Mouse (Mus musculus): Measurements from ENCODE around the gene Gp9. TPM values are rescaled to one million over a fixed set of nuclear protein-coding genes. Genes with fewer than 3 reads are reported as not detected.
"Not testable (repeated sequence)": the region's sequence is repeated elsewhere in the genome, so short reads cannot be mapped to it uniquely, and the experiment has no call there.

Gene Gp9
- polyA plus RNA-seq, 2 experiments from 2014 or later, result not detected

DNA sequence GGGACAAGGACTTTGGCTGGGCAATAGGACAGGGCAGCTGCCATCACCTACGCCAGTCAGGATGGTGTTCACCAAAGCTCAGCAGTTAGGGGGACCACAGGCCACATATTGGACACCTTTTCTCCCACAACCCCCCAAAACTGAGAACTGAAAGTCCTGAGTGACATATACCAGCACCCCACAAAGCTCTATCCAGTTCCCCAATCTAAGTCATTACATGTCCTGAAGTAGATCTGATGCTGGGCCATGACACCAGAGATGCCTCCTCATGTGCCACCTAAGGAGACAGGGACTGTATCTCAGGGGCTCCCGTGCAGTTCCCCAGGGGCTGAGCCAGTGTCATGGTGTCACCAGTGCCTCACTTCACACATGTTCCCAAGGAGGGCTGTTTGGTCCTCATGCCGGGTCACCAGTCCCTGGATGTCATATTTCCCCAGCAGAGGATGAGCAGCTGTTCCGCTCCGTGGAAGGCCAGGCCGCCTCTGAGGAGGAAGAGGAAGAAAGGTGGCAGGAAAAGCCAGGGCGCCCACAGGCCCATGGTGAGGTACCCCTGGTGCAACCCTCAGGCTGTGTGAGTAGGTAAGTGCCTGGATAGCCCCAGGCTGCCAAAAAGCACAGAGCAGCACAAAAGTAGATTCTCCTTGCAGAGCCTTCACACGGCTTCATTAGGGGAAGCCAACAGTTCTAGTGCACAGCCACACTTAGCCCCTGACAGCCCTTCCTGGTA, 27.5 kb upstream of the Gp9 start:
- ATAC-seq, result no peak

DNA sequence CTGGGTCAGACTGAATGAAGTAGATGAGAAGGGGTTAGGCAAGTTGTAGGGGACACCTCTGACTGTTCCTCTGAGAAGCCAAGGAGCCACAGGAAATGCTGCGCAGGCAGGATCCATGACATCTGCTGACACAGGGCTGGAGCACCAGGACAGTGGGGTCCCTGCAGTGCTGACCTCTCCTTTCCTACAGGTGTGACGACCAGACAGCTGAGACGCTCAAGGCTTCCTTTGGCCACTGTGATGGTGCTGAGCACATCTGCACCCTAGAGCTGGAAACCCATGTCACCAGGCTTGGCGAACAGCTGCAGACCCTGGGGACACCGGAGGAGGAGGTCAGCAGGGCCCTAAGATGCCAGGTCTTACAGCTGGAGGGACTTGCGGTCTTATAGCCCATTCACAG, 26.3 kb upstream of the Gp9 start:
- no peak for ATAC-seq

DNA sequence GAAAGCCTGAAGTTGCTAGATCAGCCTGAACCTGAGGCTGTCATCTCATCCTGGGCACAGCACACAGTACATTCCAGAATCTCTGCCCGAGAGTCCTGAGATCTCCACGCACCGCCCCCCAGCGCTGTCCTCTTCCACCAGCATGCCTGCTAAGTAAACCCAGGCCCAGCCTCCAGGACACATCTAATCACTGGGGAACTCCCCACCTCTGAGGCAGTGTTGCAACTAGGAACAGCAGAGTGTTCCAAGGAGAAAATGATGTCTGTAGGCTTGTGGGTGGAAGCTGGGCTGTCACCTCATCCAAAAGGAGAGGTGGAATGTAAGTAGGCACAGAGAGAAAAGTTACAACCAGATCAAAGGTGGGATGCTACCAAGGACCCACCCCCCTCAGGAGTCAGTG, 22.7 kb upstream of the Gp9 start:
- no peak for ATAC-seq

DNA sequence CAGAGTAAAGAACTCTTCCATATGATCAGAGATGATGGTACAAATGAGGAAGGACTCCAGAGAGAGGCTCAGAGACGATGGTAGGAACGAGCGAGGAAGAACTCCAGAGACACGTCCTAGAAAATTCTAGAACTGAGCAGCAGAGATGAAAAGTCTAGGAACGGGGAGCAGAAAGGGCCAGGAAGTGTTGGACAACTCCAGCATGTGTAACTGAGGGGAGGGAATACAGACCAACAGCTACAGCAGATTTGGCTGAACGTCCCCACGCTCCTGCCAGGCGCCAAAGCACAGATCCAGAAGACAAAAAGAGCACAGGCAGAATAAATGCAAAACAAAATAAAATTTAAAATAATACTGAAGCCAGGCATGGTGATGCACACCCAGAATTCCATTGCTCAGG, 21.0 kb upstream of the Gp9 start:
- ATAC-seq, result no peak

DNA sequence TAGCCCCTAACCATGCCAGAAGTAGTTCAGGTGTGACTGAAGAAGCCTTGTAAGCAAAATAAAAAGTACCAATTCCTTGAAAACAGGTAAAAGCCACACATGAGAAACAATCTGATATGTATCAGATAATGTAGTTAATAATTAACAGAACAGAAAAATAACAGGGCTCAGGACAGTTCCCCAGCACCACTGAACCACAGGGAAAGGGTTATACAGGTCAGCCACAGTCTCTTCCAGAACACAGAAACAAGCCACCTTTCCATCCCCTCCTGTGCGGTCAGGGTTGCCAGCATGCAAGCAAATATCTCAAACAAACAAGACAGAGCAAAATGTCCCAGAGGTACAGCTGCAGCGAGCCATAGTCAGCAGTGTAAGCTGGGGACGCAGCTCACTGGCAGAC, 18.5 kb upstream of the Gp9 start:
- no peak for ATAC-seq

DNA sequence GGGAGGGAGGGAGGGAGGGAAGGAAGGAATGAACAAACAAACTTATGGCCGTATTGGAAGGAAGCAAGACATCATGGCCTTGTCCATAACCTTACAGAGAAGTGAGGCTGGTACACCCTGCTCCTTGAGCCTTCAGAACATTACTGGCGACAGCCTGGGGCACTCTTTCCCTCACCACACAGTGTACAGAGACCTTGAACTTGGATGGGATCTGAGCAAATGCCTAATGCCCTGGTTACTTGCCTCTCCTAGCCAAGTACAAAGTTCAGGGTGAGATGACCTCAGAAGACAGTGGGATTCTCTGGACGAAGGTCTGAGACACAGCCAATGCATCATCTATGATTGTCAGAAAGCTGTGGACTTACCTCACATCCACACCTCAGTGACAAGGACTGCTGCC, 18.0 kb upstream of the Gp9 start:
- ATAC-seq, result no peak

DNA sequence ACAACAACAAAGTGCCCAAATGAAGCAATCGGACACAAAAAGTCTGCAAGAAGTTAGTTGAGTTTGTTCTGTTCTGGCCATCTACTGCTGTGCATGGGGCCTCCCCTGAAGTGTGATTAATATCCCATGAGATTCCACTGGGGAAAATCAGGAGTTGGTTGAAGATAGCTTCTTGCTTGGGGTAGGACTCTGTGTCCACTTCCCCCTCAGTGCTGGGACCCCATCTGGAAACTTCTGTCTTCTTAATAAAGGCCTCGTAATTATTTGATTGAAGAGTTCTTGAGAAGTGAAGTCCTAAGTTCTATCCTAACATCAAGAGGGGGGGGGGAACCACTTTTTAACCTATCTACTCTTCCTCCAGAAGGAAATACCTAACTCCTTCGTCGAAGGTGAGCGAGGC, 15.7 kb upstream of the Gp9 start:
- ATAC-seq, result no peak

DNA sequence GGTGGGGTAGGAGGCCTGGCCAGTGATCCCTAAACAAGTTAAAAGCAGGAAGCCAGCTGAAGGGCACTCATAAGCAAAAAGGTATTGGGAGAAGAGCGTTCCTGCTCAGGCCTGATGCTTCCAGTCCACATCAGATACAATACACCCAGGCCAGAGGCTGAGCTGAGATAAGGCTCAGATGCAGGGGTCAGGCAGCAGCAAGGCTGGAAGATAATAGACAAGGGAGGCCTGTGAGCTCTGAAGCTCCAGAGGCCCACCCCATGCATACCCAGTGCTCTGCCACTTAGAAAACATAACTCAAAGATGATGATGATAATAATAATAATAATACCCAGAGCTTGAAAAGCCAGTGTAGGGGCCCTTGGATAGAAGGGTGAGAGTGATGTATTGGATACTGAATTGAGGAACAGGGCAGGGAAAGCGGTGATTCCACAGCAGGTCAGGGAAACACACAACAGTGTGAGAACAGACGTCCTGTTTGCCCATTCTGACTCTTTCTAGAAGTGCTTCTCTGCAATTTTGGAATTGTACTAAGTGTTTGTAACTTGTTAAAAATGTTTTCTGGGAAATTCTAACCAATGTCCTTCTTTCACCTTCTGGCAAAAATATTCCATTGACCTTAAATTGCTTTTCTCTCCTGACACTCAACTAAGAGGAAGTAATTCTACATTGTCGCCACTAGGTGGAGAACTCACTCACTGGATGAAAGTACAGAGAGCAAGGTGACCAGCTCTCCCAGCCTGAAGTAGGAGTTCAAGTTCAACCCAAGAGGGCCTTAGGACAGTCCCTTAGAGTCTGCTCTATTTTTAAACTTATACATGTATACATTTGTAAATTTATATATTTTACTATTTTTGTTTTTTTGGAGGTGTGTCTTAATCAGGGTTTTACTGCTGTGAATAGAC, 14.2 kb upstream of the Gp9 start:
- no peak for ATAC-seq

DNA sequence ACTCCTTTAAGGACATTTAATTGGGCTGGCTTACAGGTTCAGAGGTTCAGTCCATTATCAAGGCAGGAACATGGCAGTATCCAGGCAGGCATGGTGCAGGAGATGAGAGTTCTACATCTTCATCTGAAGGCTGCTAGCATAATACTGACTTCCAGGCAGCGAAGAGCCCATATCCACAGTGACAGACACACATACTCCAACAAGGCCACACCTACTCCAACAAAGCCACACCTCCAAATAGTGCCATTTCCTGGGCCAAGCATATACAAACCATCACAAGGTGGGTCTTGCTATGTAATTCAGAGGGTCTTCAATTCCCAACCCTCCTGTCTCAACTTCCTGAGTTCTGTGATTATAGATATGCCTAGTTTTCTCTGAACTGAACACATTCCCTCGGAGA, 13.6 kb upstream of the Gp9 start:
- not testable (repeated sequence) for ATAC-seq

DNA sequence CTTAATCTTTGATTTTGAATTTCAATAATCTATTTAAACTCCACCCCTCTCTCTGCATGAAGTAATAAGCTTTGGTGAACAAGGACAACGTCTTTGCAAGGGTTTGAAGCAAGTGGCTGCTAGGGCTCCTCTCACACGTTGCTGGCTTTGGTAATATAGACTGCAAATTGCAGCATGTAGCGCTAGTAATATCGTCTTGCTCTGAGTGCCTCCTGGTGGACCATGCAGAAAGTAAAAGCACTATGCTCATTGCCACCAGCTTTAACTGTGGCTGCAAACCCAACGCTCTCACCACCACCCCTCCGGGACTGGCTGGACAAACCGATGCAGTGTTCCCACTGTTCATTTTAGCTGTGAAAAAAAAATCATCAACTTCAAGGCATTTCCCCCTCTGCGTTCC, 7.2 kb upstream of the Gp9 start:
- no peak for ATAC-seq

DNA sequence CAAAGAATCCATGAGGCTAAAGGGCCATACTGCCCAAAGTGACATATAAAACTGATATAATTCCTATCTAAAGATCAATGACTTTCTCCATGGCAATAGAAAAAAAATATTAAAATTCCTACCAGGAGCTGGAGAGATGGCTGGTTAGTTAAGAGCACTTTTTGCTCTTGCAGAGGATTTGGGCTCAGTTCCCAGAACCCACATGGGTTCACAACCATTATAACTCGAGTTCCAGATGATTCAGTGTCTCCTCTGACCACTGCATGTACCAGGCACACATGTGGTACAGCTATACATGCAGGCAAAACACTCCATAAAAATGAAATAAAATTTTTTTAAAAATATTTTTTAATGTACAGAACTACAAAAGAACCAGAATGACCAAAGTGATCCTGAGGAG, 3.4 kb upstream of the Gp9 start:
- ATAC-seq, result no peak

DNA sequence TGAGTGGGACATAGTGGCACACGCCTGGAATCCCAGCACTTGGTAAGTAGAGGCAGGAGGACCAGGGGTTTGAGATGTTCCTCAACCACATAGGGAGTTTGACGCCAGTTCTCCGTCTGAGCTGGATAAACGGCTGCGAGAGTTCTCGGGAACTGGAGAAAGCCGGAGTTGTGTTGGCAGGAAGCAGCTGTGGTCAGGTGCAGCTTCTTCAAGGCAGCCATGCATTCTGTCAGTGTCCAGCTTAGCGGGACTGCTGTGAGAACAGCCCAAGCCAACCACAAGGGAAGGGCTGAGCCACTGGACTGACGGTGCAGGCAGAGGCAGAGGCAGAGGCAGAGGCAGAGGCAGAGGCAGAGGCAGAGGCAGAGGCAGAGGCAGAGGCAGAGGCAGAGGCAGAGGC, 3.0 kb upstream of the Gp9 start:
- ATAC-seq, result no peak

DNA sequence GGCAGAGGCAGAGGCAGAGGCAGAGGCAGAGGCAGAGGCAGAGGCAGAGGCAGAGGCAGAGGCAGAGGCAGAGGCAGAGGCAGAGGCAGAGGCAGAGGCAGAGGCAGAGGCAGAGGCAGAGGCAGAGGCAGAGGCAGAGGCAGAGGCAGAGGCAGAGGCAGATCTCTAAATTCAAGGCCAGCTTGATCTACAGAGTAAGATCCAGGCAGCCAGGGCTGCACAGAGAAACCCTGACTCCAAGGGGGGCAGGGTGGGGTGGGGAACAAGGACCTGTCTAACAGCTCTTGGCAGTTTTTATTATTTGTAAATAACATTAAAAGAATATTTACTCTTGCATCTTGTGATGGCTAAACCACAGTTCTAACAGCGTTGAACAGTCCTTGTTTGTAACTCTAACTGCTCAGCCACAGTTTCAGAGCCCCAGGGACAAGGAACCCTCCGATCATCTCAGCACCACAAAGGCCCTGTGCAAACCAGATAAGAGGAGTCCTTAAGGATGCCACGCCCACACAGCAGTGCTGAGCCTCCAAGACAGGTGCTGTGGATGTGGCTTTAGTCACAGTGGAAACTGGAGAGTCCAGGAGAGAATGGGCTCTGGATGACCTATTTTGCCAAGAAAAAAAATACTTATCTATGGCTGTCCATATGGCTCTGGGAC, 2.2 kb upstream of the Gp9 start:
- ATAC-seq, result no peak

DNA sequence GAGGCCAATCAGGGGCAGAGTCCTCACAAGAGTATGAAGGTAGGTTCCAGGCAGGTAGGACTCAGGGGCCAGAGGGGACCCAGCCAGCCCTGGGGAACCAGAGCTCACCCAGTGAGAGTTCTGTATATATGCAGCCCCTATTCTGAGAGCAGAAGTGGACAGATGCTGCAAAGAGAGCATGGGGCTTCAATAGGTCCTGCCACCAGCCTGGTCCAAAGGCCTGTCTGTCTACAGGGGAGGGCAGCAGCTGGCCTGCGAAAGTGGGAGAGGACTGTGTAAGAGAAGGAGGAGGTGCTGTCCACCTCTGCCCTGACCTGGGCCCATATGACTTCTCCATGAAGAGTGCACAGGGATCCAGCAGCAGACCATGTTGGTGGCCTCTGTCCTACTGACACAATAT, 1.2 kb upstream of the Gp9 start:
- no peak for ATAC-seq

DNA sequence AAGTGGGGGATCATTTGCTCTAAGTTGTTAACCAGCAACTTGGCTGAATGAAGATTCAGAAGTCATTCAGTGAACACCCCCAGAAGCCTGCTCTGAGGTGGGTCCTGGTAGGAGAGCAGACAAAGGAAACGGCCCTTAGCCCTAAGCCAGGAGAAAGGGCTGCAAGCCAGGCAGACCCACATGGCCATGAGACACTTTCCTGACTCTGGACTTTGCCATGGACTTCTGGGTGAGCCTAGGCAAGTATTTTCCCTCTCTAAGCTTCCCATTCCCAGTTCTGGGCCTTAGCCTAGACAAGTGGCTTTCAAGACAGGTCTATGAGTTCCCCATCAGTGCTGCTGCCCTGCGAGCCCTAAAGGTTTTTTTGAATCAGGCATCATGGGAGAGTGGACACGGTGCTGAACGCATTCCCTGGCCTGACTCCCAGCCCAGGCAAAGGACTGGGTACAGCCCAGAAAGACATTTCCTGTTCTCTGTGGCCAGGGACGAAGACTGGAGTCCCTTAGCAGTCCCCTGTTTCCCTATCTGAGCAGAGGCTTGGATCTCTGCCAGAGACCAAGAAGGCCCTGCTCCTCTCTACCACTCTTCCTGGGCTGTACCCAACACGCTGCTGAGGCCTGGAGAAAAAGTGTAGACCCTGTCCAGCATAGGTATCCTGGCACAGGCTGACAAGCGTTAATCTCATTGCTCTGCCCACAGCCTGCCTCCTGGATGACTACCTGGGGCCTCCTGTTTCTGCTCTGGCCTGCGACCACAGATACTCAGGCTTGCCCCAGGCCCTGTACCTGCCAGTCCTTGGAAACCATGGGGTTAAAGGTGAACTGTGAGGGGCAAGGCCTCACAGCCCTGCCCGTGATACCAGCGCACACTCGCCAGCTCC, 662 bp downstream of the Gp9 start:
- no peak for ATAC-seq

DNA sequence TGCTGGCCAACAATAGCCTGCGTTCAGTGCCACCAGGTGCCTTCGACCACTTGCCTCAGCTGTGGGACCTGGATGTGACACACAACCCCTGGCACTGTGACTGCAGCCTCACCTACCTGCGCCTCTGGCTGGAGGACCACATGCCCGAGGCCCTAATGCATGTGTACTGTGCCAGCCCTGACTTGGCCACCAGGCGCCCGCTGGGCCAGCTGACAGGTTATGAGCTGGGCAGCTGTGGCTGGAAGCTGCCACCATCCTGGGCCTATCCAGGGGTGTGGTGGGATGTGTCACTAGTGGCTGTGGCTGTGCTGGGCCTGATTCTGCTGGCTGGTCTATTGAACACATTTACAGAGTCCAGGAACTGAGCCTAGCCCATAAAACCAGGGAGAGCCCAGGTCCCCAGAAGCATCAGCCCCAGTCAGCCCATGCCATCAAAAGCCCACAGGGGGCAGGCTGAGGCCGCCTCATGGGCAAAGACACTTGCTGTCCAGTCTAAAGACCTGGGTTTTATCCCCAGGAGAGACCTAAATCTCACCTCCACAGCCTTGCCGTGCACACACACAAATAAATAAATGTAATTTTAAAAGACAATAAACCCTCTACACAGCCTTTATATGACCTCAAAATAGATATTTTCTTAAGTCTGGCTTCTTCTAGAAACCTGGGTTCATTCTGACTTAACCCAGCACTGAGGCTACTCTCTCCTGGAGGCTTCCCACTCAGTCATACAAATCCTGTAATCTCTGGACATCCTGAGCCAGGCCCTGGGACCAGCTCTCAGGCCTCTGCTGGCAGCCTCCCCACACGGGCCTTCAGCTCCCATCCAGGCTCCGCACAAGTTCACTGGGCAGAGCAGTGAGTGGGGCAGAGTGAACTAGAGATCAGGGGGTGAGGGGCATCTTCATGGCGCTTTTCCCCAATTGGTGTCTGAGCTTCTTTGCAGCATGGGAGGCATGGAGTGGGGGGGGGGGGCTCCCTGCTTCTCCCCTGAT, 1.6 kb downstream of the Gp9 start:
- ATAC-seq, result no peak

DNA sequence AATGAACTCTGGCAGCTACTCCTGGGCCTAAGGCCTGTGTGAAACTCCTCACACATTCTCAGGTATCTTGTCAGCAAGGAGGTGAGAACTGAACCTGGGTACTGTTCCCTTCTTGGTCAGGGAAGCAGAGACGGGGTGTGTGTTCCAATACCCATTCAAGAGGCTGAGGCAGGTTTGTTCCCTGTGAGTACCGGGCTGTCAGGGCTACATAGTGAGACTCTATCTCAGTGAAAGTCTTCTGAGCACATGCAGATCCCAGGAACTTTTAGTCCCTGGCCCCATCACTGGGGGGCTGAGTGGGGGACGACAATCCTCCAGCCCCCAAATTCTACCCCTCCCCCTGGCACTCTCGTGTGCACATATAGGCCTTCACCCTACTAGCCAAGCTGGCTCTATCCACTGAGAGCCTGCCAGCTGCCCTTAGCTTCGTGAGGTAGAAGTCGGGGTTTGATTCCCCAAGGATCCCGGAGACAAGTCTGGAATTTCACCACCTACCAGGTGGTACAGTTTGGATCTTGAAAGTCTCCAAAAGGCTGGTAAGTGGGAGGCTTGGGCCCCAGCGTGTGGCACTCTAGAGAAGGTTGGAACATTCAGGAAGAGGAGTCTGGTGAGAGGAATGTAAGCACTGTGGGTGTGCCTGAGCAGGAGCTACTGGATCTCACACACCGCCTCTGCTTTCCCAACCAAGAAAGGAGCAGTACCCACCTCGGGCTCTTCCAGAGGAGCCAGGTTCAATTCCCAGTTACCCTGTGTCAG, 2.9 kb downstream of the Gp9 start:
- ATAC-seq, result no peak

DNA sequence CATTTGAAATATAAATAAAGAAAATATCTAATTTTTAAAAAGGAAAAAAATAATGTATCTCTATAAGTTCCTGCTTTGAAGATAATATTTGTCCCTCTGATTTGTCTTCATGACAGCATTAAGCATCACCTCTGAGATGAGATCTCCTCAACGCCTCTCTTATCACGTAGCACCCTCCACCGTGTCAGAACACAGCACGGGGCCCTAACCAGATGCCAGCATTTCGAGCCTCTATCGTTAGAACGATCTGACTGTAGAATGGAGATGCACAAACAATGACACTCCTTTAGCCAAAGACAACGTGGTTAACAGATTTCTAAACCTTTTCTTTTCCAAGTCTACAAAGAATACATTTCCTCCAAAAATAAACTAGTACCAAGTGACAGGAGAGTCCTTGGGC, 6.2 kb downstream of the Gp9 start:
- ATAC-seq, result no peak

DNA sequence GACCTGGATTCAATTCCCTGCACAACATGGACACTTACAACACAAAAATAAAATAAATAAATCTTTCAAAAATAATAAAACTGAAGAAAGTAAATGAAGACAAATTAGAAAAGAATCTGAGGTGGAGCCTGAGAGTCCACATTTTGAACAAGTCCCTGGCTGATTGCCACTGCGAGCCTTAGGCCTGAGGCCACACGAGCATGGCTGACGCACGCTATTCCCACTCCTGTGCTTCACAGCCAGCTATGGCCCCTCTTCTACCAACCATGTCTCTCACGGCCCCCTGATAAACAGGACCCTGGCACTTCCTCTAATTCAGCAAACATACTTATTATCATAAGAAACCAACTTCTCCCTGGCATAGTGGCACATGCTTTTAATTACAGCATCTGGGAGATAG, 8.7 kb downstream of the Gp9 start:
- no peak for ATAC-seq

DNA sequence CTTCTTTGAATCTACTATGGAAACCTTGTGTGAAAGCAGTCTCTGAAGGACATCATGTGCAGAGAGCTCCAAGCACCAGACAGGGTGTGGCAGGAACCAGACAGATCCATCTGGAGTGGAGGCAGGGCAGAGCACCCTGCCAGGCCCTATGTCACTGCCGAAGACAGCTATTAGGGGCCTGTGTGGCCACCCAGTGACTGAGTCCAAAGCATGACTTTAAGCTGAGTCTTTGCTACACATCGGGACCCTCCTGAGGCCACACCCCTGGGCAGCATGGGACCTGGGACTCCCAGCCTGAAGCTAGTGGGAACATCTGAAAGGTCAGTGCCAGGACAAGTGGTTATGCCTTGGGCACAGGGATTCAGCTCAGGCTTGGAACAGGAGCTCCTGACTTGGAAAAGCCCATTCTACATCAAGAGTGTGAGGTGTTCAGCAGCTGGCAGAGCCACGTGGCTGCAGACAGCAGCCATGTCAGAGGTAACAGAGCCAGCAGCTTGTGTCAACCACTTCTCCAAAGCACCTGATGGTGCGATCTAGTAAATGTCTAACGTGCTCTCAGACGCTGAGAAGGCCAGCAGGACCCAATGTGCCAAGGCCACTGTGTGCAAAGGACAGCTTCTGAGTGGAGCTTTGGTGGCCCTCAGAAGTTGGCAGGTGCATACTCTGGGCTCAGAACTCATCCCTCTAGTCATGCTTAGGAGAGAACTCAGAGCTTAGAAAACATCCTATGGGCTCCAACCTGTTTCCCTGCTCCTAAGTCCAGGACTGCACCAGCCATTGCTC, 9.4 kb downstream of the Gp9 start:
- no peak for ATAC-seq
